Mouse (Mus musculus): ENCODE results near the gene Mrps18a. TPM values are rescaled to one million over a fixed set of nuclear protein-coding genes. Genes with fewer than 3 reads are reported as not detected.

Mrps18a gene
- total and polyA plus RNA-seq, 3 experiments: 78.1 to 127 (median 126) TPM

DNA sequence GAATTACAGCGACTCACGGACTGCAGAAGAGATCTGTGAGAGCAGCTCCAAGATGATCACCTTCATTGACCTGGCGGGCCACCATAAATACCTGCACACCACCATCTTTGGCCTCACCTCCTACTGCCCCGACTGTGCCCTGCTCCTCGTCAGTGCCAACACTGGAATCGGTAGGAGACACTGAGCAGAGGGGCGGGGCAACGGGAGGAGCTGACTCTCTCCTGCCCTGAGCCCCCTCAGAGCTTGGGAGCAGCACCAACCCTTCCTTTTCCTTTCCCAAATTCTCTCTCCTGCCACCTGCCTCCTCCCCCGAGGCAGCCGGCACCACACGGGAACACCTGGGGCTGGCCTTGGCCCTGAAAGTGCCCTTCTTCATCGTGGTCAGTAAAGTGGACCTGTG, 54.7 kb downstream of the Mrps18a start:
- Histone ChIP-seq H3K36me3 (replicated peaks in 1 of 2; ENCODE audit: control insufficient read depth in 1 of 2, insufficient read depth in 1 of 2, low read length in 1 of 2) (peaks cover 63 to 66% of the 10 kb centered on the region in 2 experiments), H3K9me3 (replicated peaks; ENCODE audit: low read length) (no peaks in the 10 kb centered on the region), H3K4me1 (ENCODE audit: control insufficient read depth in 1 of 2, insufficient read depth in 2 of 2) (peaks cover 16 to 25% of the 10 kb centered on the region in 2 experiments), H3K27me3 (replicated peaks) (no peaks in the 10 kb centered on the region), H3K9ac (ENCODE audit: insufficient read depth, low read depth) (no peak overlapping the region), H3K4me3 (replicated peaks in 1 of 3; ENCODE audit: low read depth in 2 of 3, low read length in 2 of 3, poor library complexity in 1 of 3) (no peak overlapping the region), H3K4me2 (ENCODE audit: insufficient read depth, low read depth, poor library complexity, severe bottlenecking) (no peak overlapping the region), H3K79me2 (replicated peaks; ENCODE audit: control insufficient read depth, extremely low read depth, insufficient read depth, poor library complexity, severe bottlenecking) (peaks cover 15% of the 10 kb centered on the region), H3K27ac (ENCODE audit: insufficient read depth, low read depth) (no peak overlapping the region)
- in situ Hi-C loops (cut with MboI; ENCODE audit: low pct_ligation_motif_present, low pct_unique_long_range_greater_than_20kb, low sequenced_read_pairs): no loop called here
- DNase-seq (ENCODE audit: extremely low read depth): no peak
- TF ChIP-seq ZC3H11A (IDR thresholded peaks at IDR 0.05; ENCODE audit: low read depth, low read length) (no peak), SIN3A (IDR thresholded peaks at IDR 0.05; ENCODE audit: low read length) (no peak), USF2 (conservative IDR thresholded peaks at IDR 0.05; ENCODE audit: low read depth, low read length) (no peak), CHD1 (IDR thresholded peaks at IDR 0.05; ENCODE audit: low read depth, low read length) (no peak), MXI1 (IDR thresholded peaks at IDR 0.05; ENCODE audit: low read depth, low read length) (no peak), CHD2 (IDR thresholded peaks at IDR 0.05; ENCODE audit: low read length) (no peak), UBTF (IDR thresholded peaks at IDR 0.05; ENCODE audit: low read depth, low read length) (no peak), E2F4 (IDR thresholded peaks at IDR 0.05; ENCODE audit: insufficient replicate concordance, low read depth, low read length) (no peak), MAX (IDR thresholded peaks at IDR 0.05; ENCODE audit: low read length) (no peak), CTCF (conservative IDR thresholded peaks at IDR 0.05 in 1 of 2, IDR thresholded peaks at IDR 0.05 in 1 of 2; ENCODE audit: low read depth in 2 of 2, low read length in 2 of 2) (no peak), MYC (IDR thresholded peaks at IDR 0.05; ENCODE audit: low read depth, low read length) (no peak), NELFE (IDR thresholded peaks at IDR 0.05; ENCODE audit: low read depth, low read length) (no peak), ZKSCAN1 (IDR thresholded peaks at IDR 0.05; ENCODE audit: borderline replicate concordance, low read depth, low read length) (no peak), MAFK (IDR thresholded peaks at IDR 0.05; ENCODE audit: insufficient replicate concordance, low read length) (no peak), ZMIZ1 (IDR thresholded peaks at IDR 0.05; ENCODE audit: low read depth, low read length) (no peak), JUN (IDR thresholded peaks at IDR 0.05; ENCODE audit: insufficient read depth, low read depth, low read length) (no peak), ZNF384 (IDR thresholded peaks at IDR 0.05; ENCODE audit: low read depth, low read length) (no peak)
- dilution Hi-C loops (cut with MboI; ENCODE audit: extremely low pct_ligation_motif_present, extremely low pct_unique_long_range_greater_than_20kb, low sequenced_read_pairs): no loop called here

- H3K79me2 ChIP-seq (replicated peaks; ENCODE audit: control insufficient read depth, extremely low read depth, insufficient read depth, poor library complexity, severe bottlenecking): peaks cover 13% of the 10 kb centered on the region
- dilution Hi-C loops (cut with MboI; ENCODE audit: extremely low pct_ligation_motif_present, extremely low pct_unique_long_range_greater_than_20kb, low sequenced_read_pairs): no loop called here
- TF ChIP-seq SIN3A (IDR thresholded peaks at IDR 0.05; ENCODE audit: low read length) (no peak), HCFC1 (IDR thresholded peaks at IDR 0.05; ENCODE audit: low read depth, low read length) (no peak), ZC3H11A (IDR thresholded peaks at IDR 0.05; ENCODE audit: low read depth, low read length) (no peak), IRF4 (IDR thresholded peaks at IDR 0.05; ENCODE audit: low read depth, low read length) (no peak), CTCF (conservative IDR thresholded peaks at IDR 0.05 in 1 of 2, IDR thresholded peaks at IDR 0.05 in 1 of 2; ENCODE audit: low read depth in 2 of 2, low read length in 2 of 2) (no peak), ZMIZ1 (IDR thresholded peaks at IDR 0.05; ENCODE audit: low read depth, low read length) (no peak), CHD2 (IDR thresholded peaks at IDR 0.05; ENCODE audit: low read length) (no peak), MXI1 (IDR thresholded peaks at IDR 0.05; ENCODE audit: low read depth, low read length) (no peak), JUN (IDR thresholded peaks at IDR 0.05; ENCODE audit: insufficient read depth, low read depth, low read length) (no peak)
- no peak overlapping the region for H3K27ac ChIP-seq (ENCODE audit: insufficient read depth, low read depth)
- H3K4me1 ChIP-seq (ENCODE audit: control insufficient read depth in 1 of 2, insufficient read depth in 2 of 2): peaks cover 16 to 25% of the 10 kb centered on the region in 2 experiments
- no peak overlapping the region for H3K9ac ChIP-seq (ENCODE audit: insufficient read depth, low read depth)
- H3K4me2 ChIP-seq (ENCODE audit: insufficient read depth, low read depth, poor library complexity, severe bottlenecking): no peak overlapping the region
- no peak overlapping the region for H3K4me3 ChIP-seq (replicated peaks in 1 of 3; ENCODE audit: low read depth in 2 of 3, low read length in 2 of 3, poor library complexity in 1 of 3)
- no peak for DNase-seq (ENCODE audit: extremely low read depth)
- H3K36me3 ChIP-seq (replicated peaks in 1 of 2; ENCODE audit: control insufficient read depth in 1 of 2, insufficient read depth in 1 of 2, low read length in 1 of 2): peaks cover 70 to 74% of the 10 kb centered on the region in 2 experiments
- in situ Hi-C loops (cut with MboI; ENCODE audit: low pct_ligation_motif_present, low pct_unique_long_range_greater_than_20kb, low sequenced_read_pairs): no loop called here
- no peaks in the 10 kb centered on the region for H3K27me3 ChIP-seq (replicated peaks)
- H3K9me3 ChIP-seq (replicated peaks; ENCODE audit: low read length): no peaks in the 10 kb centered on the region
Observed at GRCm38 (mm10) chr17:46166270-46166669, 55.5 kb downstream of the Mrps18a start.

All from CH12.LX (cell line).